Mouse (Mus musculus) embryonic facial prominence, embryonic 15.5 days (tissue): ENCODE measurements around the gene Trmt61a. TPM values are rescaled to one million over a fixed set of nuclear protein-coding genes. Genes with fewer than 3 reads are reported as not detected.

Source experiments
- ATAC-seq: fragments of 200-750 bp; cut with Nextera tagmentation; 2 replicates; pipeline ENCODE4 v1.8.0; 2017; ENCODE audit warnings: low read depth, moderate TSS enrichment; ENCODE audit not compliant: insufficient number of reproducible peaks, low FRiP score, low TSS enrichment
- H3K27ac ChIP-seq: fragments of 300-500 bp; sonication (generic); replicated peaks from 2 replicates; pipeline ENCODE4 v1.5.1; 2015; ENCODE audit warnings: mild to moderate bottlenecking, inconsistent platforms
- H3K27me3 ChIP-seq: fragments of 300-500 bp; sonication (generic); 2 replicates; pipeline ENCODE4 v1.6.1; 2015; ENCODE audit warnings: inconsistent platforms
- H3K36me3 ChIP-seq: fragments of 300-500 bp; sonication (generic); 2 replicates; pipeline ENCODE4 v1.6.1; 2015; ENCODE audit warnings: mild to moderate bottlenecking, inconsistent platforms
- H3K4me1 ChIP-seq: fragments of 300-500 bp; sonication (generic); 2 replicates; pipeline ENCODE4 v1.6.1; 2015; ENCODE audit warnings: inconsistent platforms
- H3K4me2 ChIP-seq: fragments of 300-500 bp; sonication (generic); replicated peaks from 2 replicates; pipeline ENCODE4 v1.6.1; 2015; ENCODE audit warnings: mild to moderate bottlenecking, inconsistent platforms
- H3K4me3 ChIP-seq: fragments of 300-500 bp; sonication (generic); replicated peaks from 2 replicates; pipeline ENCODE4 v1.5.1; 2015; ENCODE audit warnings: mild to moderate bottlenecking, inconsistent platforms
- H3K9ac ChIP-seq: fragments of 300-500 bp; sonication (generic); 2 replicates; pipeline ENCODE4 v1.6.1; 2015; ENCODE audit warnings: inconsistent platforms
- H3K9me3 ChIP-seq: fragments of 300-500 bp; sonication (generic); replicated peaks from 2 replicates; pipeline ENCODE4 v1.6.1; 2016; ENCODE audit warnings: inconsistent platforms
- WGBS: fragments of 180-500 bp; shearing (Covaris S2); methylation state at CpG from one replicate; pipeline ENCODE4 v1.1.7; 2015; 5-methylcytosine and 5-hydroxymethylcytosine counted together
- polyA plus RNA-seq: library from polyadenylated mRNA; unstranded; fragments of >200 nt; fragmentation: Nextera tagmentation; extraction: Ambion mirVana; gene quantifications from 2 replicates; pipeline ENCODE4 v1.2.1, GENCODE M21; 2015

Trmt61a gene
- polyA plus RNA-seq, 1 experiment from 2014 or later: 13.3 TPM

GRCm38 (mm10) chr12:111716505-111716904 is 38.6 kb downstream of the Trmt61a start:
- 95% methylated on average over 7 of the region's 7 CpGs for WGBS

GRCm38 (mm10) chr12:111718656-111719055 is 40.8 kb downstream of the Trmt61a start:
- Histone ChIP-seq H3K9me3 (no peaks in the 10 kb centered on the region), H3K27me3 (no peaks in the 10 kb centered on the region), H3K27ac (peak overlapping the region; percentile 58), H3K4me1 (peaks cover 20% of the 10 kb centered on the region), H3K4me3 (no peak overlapping the region), H3K9ac (no peak overlapping the region), H3K4me2 (no peak overlapping the region), H3K36me3 (peaks cover 15% of the 10 kb centered on the region; the same call in 1 of the 2 replicates)
- ATAC-seq: peak; percentile 37; the same call in 1 of the 2 replicates
- 28% methylated on average over 8 of the region's 8 CpGs for WGBS

More at GRCm38 (mm10) chr12:111716505-111716904, 38.6 kb downstream of the Trmt61a start:
- Histone ChIP-seq H3K27me3 (no peaks in the 10 kb centered on the region), H3K9me3 (no peaks in the 10 kb centered on the region), H3K9ac (no peak overlapping the region), H3K36me3 (0 out of 2 replicates have a peak, but pooled peaks cover 8% of the 10 kb centered on the region), H3K4me3 (no peak overlapping the region), H3K27ac (no peak overlapping the region), H3K4me2 (no peak overlapping the region), H3K4me1 (peaks cover 27% of the 10 kb centered on the region)
- ATAC-seq: no peak

- WGBS: 81% methylated on average over 4 of the region's 4 CpGs
- Histone ChIP-seq H3K4me3 (no peak overlapping the region), H3K27ac (no peak overlapping the region), H3K9ac (no peak overlapping the region), H3K4me1 (peaks cover 7% of the 10 kb centered on the region; the same call in 1 of the 2 replicates), H3K9me3 (no peaks in the 10 kb centered on the region), H3K27me3 (no peaks in the 10 kb centered on the region), H3K4me2 (no peak overlapping the region), H3K36me3 (peaks cover 22% of the 10 kb centered on the region)
- ATAC-seq: no peak
Observed at GRCm38 (mm10) chr12:111720222-111720621, 42.3 kb downstream of the Trmt61a start.

- no peak overlapping the region for H3K9ac ChIP-seq
- 69% methylated on average over 9 of the region's 9 CpGs for WGBS
- H3K4me3 ChIP-seq: no peak overlapping the region
- H3K4me2 ChIP-seq: no peak overlapping the region
- ATAC-seq: no peak
- H3K36me3 ChIP-seq: peaks cover 21% of the 10 kb centered on the region
- H3K4me1 ChIP-seq: peaks cover 10% of the 10 kb centered on the region; the same call in 1 of the 2 replicates
- H3K27me3 ChIP-seq: no peaks in the 10 kb centered on the region
- H3K27ac ChIP-seq: no peak overlapping the region
- no peaks in the 10 kb centered on the region for H3K9me3 ChIP-seq
Observed at GRCm38 (mm10) chr12:111722654-111723053, 44.7 kb downstream of the Trmt61a start.

- Histone ChIP-seq H3K36me3 (peaks cover 30% of the 10 kb centered on the region), H3K9me3 (no peaks in the 10 kb centered on the region), H3K27ac (no peak overlapping the region), H3K9ac (no peak overlapping the region), H3K4me1 (0 out of 2 replicates have a peak, but pooled peaks cover 3% of the 10 kb centered on the region), H3K4me2 (no peak overlapping the region), H3K4me3 (no peak overlapping the region), H3K27me3 (no peaks in the 10 kb centered on the region)
- 55% methylated on average over 6 of the region's 6 CpGs for WGBS
- ATAC-seq: peak; percentile 31; the same call in 1 of the 2 replicates
Observed at GRCm38 (mm10) chr12:111724638-111725337, 46.9 kb downstream of the Trmt61a start.

- Histone ChIP-seq H3K9ac (no peak overlapping the region), H3K27ac (peak overlapping the region; percentile 48), H3K27me3 (no peaks in the 10 kb centered on the region), H3K9me3 (no peaks in the 10 kb centered on the region), H3K4me1 (0 out of 2 replicates have a peak, but pooled peaks cover 3% of the 10 kb centered on the region), H3K36me3 (peaks cover 32% of the 10 kb centered on the region), H3K4me3 (no peak overlapping the region), H3K4me2 (no peak overlapping the region)
- 58% methylated on average over 12 of the region's 12 CpGs for WGBS
- ATAC-seq: no peak
Observed at GRCm38 (mm10) chr12:111725338-111726121, 47.6 kb downstream of the Trmt61a start.

- H3K27ac ChIP-seq: peak overlapping the region; percentile 48
- WGBS: 55% methylated on average over 4 of the region's 4 CpGs
- 0 out of 2 replicates have a peak, but pooled peaks cover 3% of the 10 kb centered on the region for H3K4me1 ChIP-seq
- H3K9me3 ChIP-seq: no peaks in the 10 kb centered on the region
- H3K4me2 ChIP-seq: no peak overlapping the region
- no peak overlapping the region for H3K4me3 ChIP-seq
- no peaks in the 10 kb centered on the region for H3K27me3 ChIP-seq
- H3K9ac ChIP-seq: no peak overlapping the region
- peaks cover 32% of the 10 kb centered on the region for H3K36me3 ChIP-seq
- ATAC-seq: no peak
Observed at GRCm38 (mm10) chr12:111726122-111726463, 48.2 kb downstream of the Trmt61a start.

GRCm38 (mm10) chr12:111727956-111728355 is 50.1 kb downstream of the Trmt61a start:
- 97% methylated on average over 1 of the region's 1 CpGs for WGBS

GRCm38 (mm10) chr12:111731822-111732807 is 54.2 kb downstream of the Trmt61a start:
- Histone ChIP-seq H3K36me3 (peaks cover 17% of the 10 kb centered on the region; the same call in 1 of the 2 replicates), H3K4me1 (peaks cover 7% of the 10 kb centered on the region), H3K9me3 (no peaks in the 10 kb centered on the region), H3K4me2 (peak overlapping the region; percentile 42), H3K9ac (no peak overlapping the region), H3K27ac (peak overlapping the region; percentile 30; the same call in 1 of the 2 replicates), H3K27me3 (no peaks in the 10 kb centered on the region), H3K4me3 (peak overlapping the region; percentile 6; the same call in 1 of the 2 replicates)
- ATAC-seq: peak; percentile 90
- WGBS: 29% methylated on average over 30 of the region's 30 CpGs

More at GRCm38 (mm10) chr12:111727956-111728355, 50.1 kb downstream of the Trmt61a start:
- Histone ChIP-seq H3K4me3 (no peak overlapping the region), H3K9me3 (no peaks in the 10 kb centered on the region), H3K4me2 (no peak overlapping the region), H3K4me1 (peaks cover 9% of the 10 kb centered on the region), H3K27me3 (no peaks in the 10 kb centered on the region), H3K36me3 (peaks cover 30% of the 10 kb centered on the region), H3K27ac (no peak overlapping the region), H3K9ac (no peak overlapping the region)
- no peak for ATAC-seq

- H3K4me2 ChIP-seq: no peak overlapping the region
- H3K4me3 ChIP-seq: no peak overlapping the region
- no peaks in the 10 kb centered on the region for H3K27me3 ChIP-seq
- H3K4me1 ChIP-seq: peaks cover 7% of the 10 kb centered on the region
- H3K9ac ChIP-seq: no peak overlapping the region
- WGBS: 56% methylated on average over 5 of the region's 5 CpGs
- H3K27ac ChIP-seq: no peak overlapping the region; the same call in 1 of the 2 replicates
- no peaks in the 10 kb centered on the region for H3K9me3 ChIP-seq
- ATAC-seq: no peak
- H3K36me3 ChIP-seq: peaks cover 10% of the 10 kb centered on the region; the same call in 1 of the 2 replicates
Observed at GRCm38 (mm10) chr12:111732921-111733320, 55.0 kb downstream of the Trmt61a start.
